Mouse (Mus musculus): ENCODE results near the gene Fam149b. TPM values are rescaled to one million over a fixed set of nuclear protein-coding genes. Genes with fewer than 3 reads are reported as not detected.

Fam149b gene
- polyA plus RNA-seq, 1 experiment from 2014 or later, result 38.4 TPM

DNA sequence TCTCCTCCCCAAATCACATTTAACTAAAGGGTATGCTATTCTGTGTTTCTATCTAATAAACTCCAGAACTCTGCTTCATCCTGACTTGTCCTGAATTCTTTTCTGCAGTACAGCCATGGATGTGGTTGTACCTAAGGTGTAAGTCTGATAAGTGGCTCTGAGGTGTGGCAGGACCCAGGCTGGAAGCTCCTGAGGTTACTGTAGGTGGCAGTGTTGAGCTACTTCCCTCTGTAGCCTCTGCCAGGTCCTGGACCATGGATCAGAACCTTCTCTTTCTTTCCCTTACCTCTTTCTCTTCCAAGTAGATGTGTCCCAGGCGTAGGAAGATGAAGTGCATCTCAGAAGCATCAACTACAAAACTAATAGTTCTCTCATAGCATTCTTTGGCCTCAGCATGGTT is 52.1 kb downstream of the Fam149b start:
- no peak overlapping the region for H3K27ac ChIP-seq
- DNase-seq (ENCODE audit: low spot score), result no peak
- no peak overlapping the region for H3K4me3 ChIP-seq
- H3K9me3 ChIP-seq, result no peaks in the 10 kb centered on the region
- whole genome bisulfite sequencing, result 33% methylated on average over 1 of the region's 1 CpGs
- H3K27me3 ChIP-seq (ENCODE audit: insufficient read depth, poor library complexity, severe bottlenecking), result no peaks in the 10 kb centered on the region
- H3K4me1 ChIP-seq, result no peaks in the 10 kb centered on the region
- H3K36me3 ChIP-seq, result no peaks in the 10 kb centered on the region

DNA sequence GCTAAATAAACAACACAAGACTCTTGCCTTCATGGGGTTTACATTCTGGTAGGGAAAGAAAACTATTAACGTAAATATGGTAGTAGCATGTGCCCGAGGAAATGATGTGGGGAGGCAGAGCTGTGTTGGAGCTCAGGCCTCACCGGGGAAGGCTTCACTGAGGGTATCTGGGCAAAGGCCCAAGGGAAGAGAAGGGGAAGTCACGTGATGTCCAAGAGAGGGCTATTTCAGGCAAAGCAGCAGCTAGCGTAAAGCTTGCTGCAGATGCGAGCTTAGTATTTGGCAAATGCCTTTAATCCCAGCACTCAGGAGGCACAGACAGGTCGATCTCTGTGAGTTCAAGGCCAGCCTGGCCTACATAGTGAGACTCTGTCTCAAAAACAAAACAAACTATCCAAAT is 74.3 kb downstream of the Fam149b start:
- Histone ChIP-seq H3K27me3 (ENCODE audit: insufficient read depth, poor library complexity, severe bottlenecking) (no peaks in the 10 kb centered on the region), H3K4me3 (no peak overlapping the region), H3K4me1 (no peaks in the 10 kb centered on the region), H3K9me3 (no peaks in the 10 kb centered on the region), H3K27ac (no peak overlapping the region), H3K36me3 (no peaks in the 10 kb centered on the region)
- DNase-seq (ENCODE audit: low spot score), result no peak
- 63% methylated on average over 7 of the region's 7 CpGs for WGBS

DNA sequence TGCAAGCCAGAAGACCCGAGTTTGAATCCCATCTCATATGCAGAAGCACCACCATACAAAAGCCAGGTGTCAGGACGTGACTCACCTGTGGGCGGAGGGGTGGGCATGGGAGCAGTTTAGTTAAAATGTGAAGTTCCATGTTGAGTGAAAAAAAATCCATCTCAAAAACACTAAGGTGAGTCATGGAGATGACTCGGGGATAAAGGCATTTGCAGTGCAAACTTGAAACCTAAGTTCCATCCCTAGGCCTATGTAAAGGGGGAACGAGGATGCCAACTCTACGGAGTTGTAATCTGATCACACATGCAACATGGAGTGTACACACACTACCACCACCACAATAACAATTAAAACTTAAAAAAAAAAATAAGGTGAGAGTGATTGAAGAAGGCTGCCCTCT is 75.1 kb downstream of the Fam149b start:
- Histone ChIP-seq H3K27me3 (ENCODE audit: insufficient read depth, poor library complexity, severe bottlenecking) (no peaks in the 10 kb centered on the region), H3K4me3 (no peak overlapping the region), H3K36me3 (no peaks in the 10 kb centered on the region), H3K9me3 (no peaks in the 10 kb centered on the region), H3K27ac (no peak overlapping the region), H3K4me1 (no peaks in the 10 kb centered on the region)
- no peak for DNase-seq (ENCODE audit: low spot score)
- 79% methylated on average over 6 of the region's 6 CpGs for WGBS

- Histone ChIP-seq H3K4me3 (no peak overlapping the region), H3K27me3 (ENCODE audit: insufficient read depth, poor library complexity, severe bottlenecking) (no peaks in the 10 kb centered on the region), H3K4me1 (no peaks in the 10 kb centered on the region), H3K36me3 (no peaks in the 10 kb centered on the region), H3K9me3 (no peaks in the 10 kb centered on the region), H3K27ac (no peak overlapping the region)
- no peak for DNase-seq (ENCODE audit: low spot score)
- 28% methylated on average over 1 of the region's 1 CpGs for WGBS
These were observed 80.6 kb downstream of the Fam149b start for GRCm38 (mm10) chr14:20428593-20428992.

- no peak overlapping the region for H3K4me3 ChIP-seq
- no peaks in the 10 kb centered on the region for H3K4me1 ChIP-seq
- H3K27ac ChIP-seq, result no peak overlapping the region
- no peak for DNase-seq (ENCODE audit: low spot score)
- no peaks in the 10 kb centered on the region for H3K36me3 ChIP-seq
- H3K9me3 ChIP-seq, result no peaks in the 10 kb centered on the region
- 48% methylated on average over 1 of the region's 1 CpGs for WGBS
- H3K27me3 ChIP-seq (ENCODE audit: insufficient read depth, poor library complexity, severe bottlenecking), result no peaks in the 10 kb centered on the region
These were observed 81.9 kb downstream of the Fam149b start for GRCm38 (mm10) chr14:20429833-20430232.

GRCm38 (mm10) chr14:20431726-20432125 is 83.8 kb downstream of the Fam149b start:
- Histone ChIP-seq H3K36me3 (no peaks in the 10 kb centered on the region), H3K4me1 (no peaks in the 10 kb centered on the region), H3K9me3 (no peaks in the 10 kb centered on the region), H3K27ac (no peak overlapping the region), H3K4me3 (no peak overlapping the region), H3K27me3 (ENCODE audit: insufficient read depth, poor library complexity, severe bottlenecking) (no peaks in the 10 kb centered on the region)
- DNase-seq (ENCODE audit: low spot score), result no peak
- 80% methylated on average over 6 of the region's 6 CpGs for WGBS

DNA sequence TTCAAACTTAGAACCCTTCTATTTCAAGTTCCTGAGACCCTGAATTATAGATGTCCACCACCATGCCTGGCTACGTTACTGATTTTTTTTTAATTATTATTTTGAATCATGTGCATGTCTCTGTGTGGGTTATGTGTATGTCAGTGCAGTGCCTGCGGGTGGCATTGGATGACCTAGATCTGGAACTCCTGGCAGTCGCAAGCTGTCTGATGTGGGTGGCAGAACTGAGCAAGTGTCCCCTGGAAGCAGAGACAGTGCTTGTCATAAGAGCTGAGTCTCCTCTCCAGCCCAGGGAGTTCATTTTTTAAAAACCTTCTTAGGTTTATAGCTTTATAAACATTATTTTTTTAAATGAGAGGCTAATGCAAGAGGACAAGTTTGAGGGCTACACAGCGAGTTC is 84.5 kb downstream of the Fam149b start:
- Histone ChIP-seq H3K27me3 (ENCODE audit: insufficient read depth, poor library complexity, severe bottlenecking) (no peaks in the 10 kb centered on the region), H3K36me3 (no peaks in the 10 kb centered on the region), H3K27ac (no peak overlapping the region), H3K9me3 (no peaks in the 10 kb centered on the region), H3K4me3 (no peak overlapping the region), H3K4me1 (no peaks in the 10 kb centered on the region)
- 85% methylated on average over 4 of the region's 4 CpGs for WGBS
- no peak for DNase-seq (ENCODE audit: low spot score)

Other genes starting within 250 kb of the Fam149b start
- gene Saysd1, start 209.6 kb upstream of the Fam149b start, polyA plus RNA-seq (2016; fragmentation: Nextera tagmentation; extraction: Ambion mirVana), result 7.8 and 10.5 TPM in 2 replicates
- gene Kcnk5, start 166.4 kb upstream of the Fam149b start, polyA plus RNA-seq (2016; fragmentation: Nextera tagmentation; extraction: Ambion mirVana), result 4.4 and 7.1 TPM in 2 replicates
- 0.65 TPM in 1 of 2 replicates, not detected in the other for gene Kcnk16, start 79.0 kb upstream of the Fam149b start, polyA plus RNA-seq (2016; fragmentation: Nextera tagmentation; extraction: Ambion mirVana)
- gene Nudt13, start 53.5 kb upstream of the Fam149b start, polyA plus RNA-seq (2016; fragmentation: Nextera tagmentation; extraction: Ambion mirVana), result 12.4 and 13.1 TPM in 2 replicates
- 47.7 and 58.8 TPM in 2 replicates for gene Ecd, start within 50 bp of the Fam149b start, polyA plus RNA-seq (2016; fragmentation: Nextera tagmentation; extraction: Ambion mirVana)
- gene Dnajc9, start 40.7 kb downstream of the Fam149b start, polyA plus RNA-seq (2016; fragmentation: Nextera tagmentation; extraction: Ambion mirVana), result 128 and 179 TPM in 2 replicates
- gene Mrps16, start 45.5 kb downstream of the Fam149b start, polyA plus RNA-seq (2016; fragmentation: Nextera tagmentation; extraction: Ambion mirVana), result 95.0 and 108 TPM in 2 replicates
- gene Cfap70, start 104.1 kb downstream of the Fam149b start, polyA plus RNA-seq (2016; fragmentation: Nextera tagmentation; extraction: Ambion mirVana), result 0.15 and 0.39 TPM in 2 replicates
- gene Anxa7, start 132.0 kb downstream of the Fam149b start, polyA plus RNA-seq (2016; fragmentation: Nextera tagmentation; extraction: Ambion mirVana), result 36.6 and 38.5 TPM in 2 replicates
- 0.64 and 0.65 TPM in 2 replicates for gene Mss51, start 148.7 kb downstream of the Fam149b start, polyA plus RNA-seq (2016; fragmentation: Nextera tagmentation; extraction: Ambion mirVana)
- 36.2 and 37.8 TPM in 2 replicates for gene Ppp3cb, start 198.4 kb downstream of the Fam149b start, polyA plus RNA-seq (2016; fragmentation: Nextera tagmentation; extraction: Ambion mirVana)

Measured in heart, embryonic 10.5 days (tissue).